Mouse (Mus musculus) bone marrow macrophage, adult 2 months (primary cell): ENCODE results near the gene Iqsec1.

Experiments
- CTCF ChIP-seq: IDR thresholded peaks from 2 replicates; pipeline ENCODE4 v1.5.1; 2012; ENCODE audit warnings: low read depth, mild to moderate bottlenecking, low read length, moderate library complexity
- POLR2A ChIP-seq: IDR thresholded peaks from 2 replicates; pipeline ENCODE4 v1.6.1; 2012; ENCODE audit warnings: mild to moderate bottlenecking, low read depth, low read length, borderline replicate concordance

GRCm38 (mm10) chr6:90623456-90623836, 365.0 kb downstream of the Iqsec1 start:
- TF ChIP-seq POLR2A (no peak), CTCF (no peak)
